Mouse (Mus musculus) liver, embryonic 11.5 days (tissue): ENCODE results near the gene Rpl22l1. TPM values are rescaled to one million over a fixed set of nuclear protein-coding genes. Genes with fewer than 3 reads are reported as not detected.
"Not testable (repeated sequence)": the region's sequence is repeated elsewhere in the genome, so short reads cannot be mapped to it uniquely, and the experiment has no call there.

ENCODE experiments used
- ATAC-seq: fragments of 200-750 bp; cut with Nextera tagmentation; replicated peaks from 2 replicates; pipeline ENCODE4 v1.8.0; 2017; ENCODE audit warnings: moderate number of reproducible peaks, mild to moderate bottlenecking, moderate TSS enrichment, moderate library complexity; ENCODE audit not compliant: low FRiP score
- DNase-seq: peaks from one replicate; pipeline ENCODE4 v3.0.0-alpha.2; 2017; ENCODE audit warnings: low spot score
- H3K27ac ChIP-seq: fragments of 300-500 bp; sonication (generic); 2 replicates; pipeline ENCODE4 v1.5.1; 2014; ENCODE audit warnings: mild to moderate bottlenecking, low read depth, low read length, control low read depth
- H3K27me3 ChIP-seq: fragments of 300-500 bp; sonication (generic); replicated peaks from 2 replicates; pipeline ENCODE4 v1.6.1; 2014; ENCODE audit warnings: low read length, mixed read lengths; ENCODE audit not compliant: control insufficient read depth, insufficient read depth
- H3K36me3 ChIP-seq: fragments of 300-500 bp; sonication (generic); 2 replicates; pipeline ENCODE4 v1.6.1; 2014; ENCODE audit warnings: mild to moderate bottlenecking, low read length, moderate library complexity, mixed read lengths; ENCODE audit not compliant: control insufficient read depth, insufficient read depth
- H3K4me1 ChIP-seq: fragments of 300-500 bp; sonication (generic); replicated peaks from 2 replicates; pipeline ENCODE4 v1.6.1; 2014; ENCODE audit warnings: low read length, mixed read lengths; ENCODE audit not compliant: control insufficient read depth, insufficient read depth
- H3K4me2 ChIP-seq: fragments of 300-500 bp; sonication (generic); 2 replicates; pipeline ENCODE4 v1.6.1; 2014; ENCODE audit warnings: mild to moderate bottlenecking, control low read depth, moderate library complexity
- H3K4me3 ChIP-seq: fragments of 300-500 bp; sonication (generic); 2 replicates; pipeline ENCODE4 v1.5.1; 2014; ENCODE audit warnings: low read depth, low read length, control low read depth
- H3K9ac ChIP-seq: fragments of 300-500 bp; sonication (generic); 2 replicates; pipeline ENCODE4 v1.6.1; 2014; ENCODE audit warnings: low read depth, low read length, control low read depth
- H3K9me3 ChIP-seq: fragments of 300-500 bp; sonication (generic); 2 replicates; pipeline ENCODE4 v1.6.1; 2016; ENCODE audit warnings: low read length, inconsistent platforms, mixed read lengths; ENCODE audit not compliant: control insufficient read depth
- WGBS: fragments of 180-500 bp; shearing (Covaris S2); extraction: QIAGEN DNeasy Blood & Tissue Kit; methylation state at CpG from one replicate; pipeline ENCODE4 v1.1.7; 2014; 5-methylcytosine and 5-hydroxymethylcytosine counted together
- polyA plus RNA-seq: library from polyadenylated mRNA; unstranded; fragments of >200 nt; fragmentation: Nextera tagmentation; extraction: Ambion mirVana; gene quantifications from 2 replicates; pipeline ENCODE4 v1.2.1, GENCODE M21; 2014

Rpl22l1 gene
- 555 and 586 TPM in 2 replicates for polyA plus RNA-seq

GRCm38 (mm10) chr3:28805301-28806097, at the start of gene Rpl22l1:
Rpl22l1 (plus strand) TSS chr3:28805436.
- Histone ChIP-seq H3K9ac (peak within 1 kb of the TSS; percentile 94), H3K4me1 (peaks cover 3% of the 10 kb centered on the region; the same call in 1 of the 2 replicates), H3K4me2 (peak within 1 kb of the TSS; percentile 80), H3K36me3 (peaks cover 6% of the 10 kb centered on the region; the same call in 1 of the 2 replicates), H3K27ac (peak within 1 kb of the TSS; percentile 85), H3K9me3 (no peaks in the 10 kb centered on the region), H3K27me3 (no peaks in the 10 kb centered on the region), H3K4me3 (peak within 1 kb of the TSS; percentile 84)
- DNase-seq (peak; percentile 96), ATAC-seq (peak; percentile 99)
- WGBS: under 1% methylated on average over 72 of the region's 72 CpGs

GRCm38 (mm10) chr3:28755477-28755876, 49.8 kb upstream of the Rpl22l1 start:
- 71% methylated on average over 7 of the region's 7 CpGs for WGBS
- Histone ChIP-seq H3K36me3 (no peaks in the 10 kb centered on the region), H3K9me3 (no peaks in the 10 kb centered on the region), H3K9ac (no peak overlapping the region), H3K4me2 (no peak overlapping the region), H3K4me3 (no peak overlapping the region), H3K4me1 (no peaks in the 10 kb centered on the region), H3K27ac (no peak overlapping the region), H3K27me3 (no peaks in the 10 kb centered on the region)
- ATAC-seq: no peak
- DNase-seq: no peak

DNA sequence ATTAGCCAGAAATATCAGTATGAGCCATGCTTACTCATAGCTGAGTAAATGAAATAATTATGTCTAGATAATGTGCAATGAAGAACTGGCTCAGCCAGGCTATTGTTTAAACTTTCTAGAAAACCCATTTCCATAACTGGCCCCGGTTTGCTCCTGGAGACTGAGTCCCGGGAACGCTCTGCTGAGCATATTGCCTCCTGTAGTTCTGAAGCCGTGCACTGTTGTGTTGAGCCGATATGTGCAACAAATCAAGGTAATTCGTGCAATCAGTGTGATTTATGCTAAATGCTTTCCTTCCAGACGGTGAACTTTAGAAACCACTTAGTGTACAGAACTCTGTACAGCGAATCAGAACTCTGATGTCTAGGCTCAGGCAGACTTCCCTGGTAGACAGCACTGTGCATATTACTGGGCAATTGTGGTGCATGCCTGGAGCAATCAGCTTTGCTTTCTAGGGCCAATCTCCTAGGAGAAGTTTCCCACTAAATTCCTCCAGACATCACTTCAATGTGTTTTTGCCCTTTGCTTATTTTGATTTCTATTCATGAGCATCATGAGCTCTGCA, 43.9 kb upstream of the Rpl22l1 start:
- Histone ChIP-seq H3K27ac (no peak overlapping the region), H3K27me3 (no peaks in the 10 kb centered on the region), H3K4me2 (no peak overlapping the region), H3K9me3 (no peaks in the 10 kb centered on the region), H3K4me3 (no peak overlapping the region), H3K4me1 (no peaks in the 10 kb centered on the region), H3K9ac (no peak overlapping the region), H3K36me3 (no peaks in the 10 kb centered on the region)
- WGBS: 85% methylated on average over 8 of the region's 8 CpGs
- no peak for DNase-seq
- no peak for ATAC-seq

DNA sequence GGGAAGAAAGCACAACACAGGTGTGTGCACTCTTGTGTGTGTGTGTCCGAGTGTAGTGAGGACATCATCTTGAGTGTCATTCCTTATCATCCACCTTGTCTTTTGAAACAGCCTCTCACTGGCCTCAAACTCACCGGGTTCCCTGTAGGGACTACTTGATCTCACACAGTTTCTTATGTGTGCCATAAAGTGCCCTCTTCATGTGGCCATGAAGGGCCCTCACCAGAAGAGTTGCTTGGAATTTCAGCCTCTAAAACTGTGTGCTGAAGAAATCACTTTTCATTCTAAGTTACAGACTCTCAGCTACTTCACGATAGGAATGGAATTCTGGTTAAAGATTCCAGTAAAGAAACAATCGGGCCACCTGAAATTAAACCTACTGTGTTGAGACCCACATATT, 38.3 kb upstream of the Rpl22l1 start:
- no peak overlapping the region for H3K4me3 ChIP-seq
- H3K9ac ChIP-seq: no peak overlapping the region
- no peak for ATAC-seq
- no peak overlapping the region for H3K27ac ChIP-seq
- no peaks in the 10 kb centered on the region for H3K9me3 ChIP-seq
- H3K27me3 ChIP-seq: no peaks in the 10 kb centered on the region
- DNase-seq: no peak
- H3K4me2 ChIP-seq: no peak overlapping the region
- H3K36me3 ChIP-seq: no peaks in the 10 kb centered on the region
- H3K4me1 ChIP-seq: no peaks in the 10 kb centered on the region
- WGBS: 87% methylated on average over 4 of the region's 4 CpGs

- DNase-seq: no peak
- Histone ChIP-seq H3K27ac (no peak overlapping the region), H3K9ac (no peak overlapping the region), H3K9me3 (no peaks in the 10 kb centered on the region), H3K4me2 (no peak overlapping the region), H3K27me3 (no peaks in the 10 kb centered on the region), H3K4me3 (no peak overlapping the region), H3K4me1 (no peaks in the 10 kb centered on the region), H3K36me3 (no peaks in the 10 kb centered on the region)
- WGBS: 79% methylated on average over 3 of the region's 3 CpGs
- ATAC-seq: no peak
Observed at GRCm38 (mm10) chr3:28768222-28768621, 37.0 kb upstream of the Rpl22l1 start.

DNA sequence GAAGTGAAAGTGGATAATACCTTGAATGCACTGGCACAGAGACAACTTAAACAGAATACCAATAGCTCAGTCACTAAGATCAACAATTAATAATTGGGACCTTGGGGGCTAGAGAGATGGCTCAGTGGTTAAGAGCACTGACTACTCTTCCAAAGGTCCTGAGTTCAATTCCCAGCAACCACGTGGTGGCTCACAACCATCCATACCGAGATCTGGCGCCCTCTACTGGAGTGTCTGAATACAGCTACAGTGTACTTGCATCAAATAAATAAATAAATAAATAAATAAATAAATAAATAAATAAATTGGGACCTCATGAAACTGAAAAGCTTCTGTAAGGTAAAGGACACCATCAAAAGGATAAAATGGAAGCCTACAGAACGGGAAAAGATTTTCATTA, 32.3 kb upstream of the Rpl22l1 start:
- H3K4me3 ChIP-seq, H3K9ac ChIP-seq, H3K4me2 ChIP-seq, DNase-seq, H3K9me3 ChIP-seq, H3K27ac ChIP-seq, H3K36me3 ChIP-seq, H3K27me3 ChIP-seq, ATAC-seq: not testable (repeated sequence)
- H3K4me1 ChIP-seq: peaks cover 26% of the 10 kb centered on the region
- WGBS: 61% methylated on average over 4 of the region's 4 CpGs

GRCm38 (mm10) chr3:28775361-28775760, 29.9 kb upstream of the Rpl22l1 start:
- H3K4me3 ChIP-seq: peak overlapping the region; percentile 26; the same call in 1 of the 2 replicates
- peaks cover 26% of the 10 kb centered on the region for H3K4me1 ChIP-seq
- H3K9ac ChIP-seq: peak overlapping the region; percentile 47
- peak overlapping the region; percentile 98 for H3K27ac ChIP-seq
- H3K36me3 ChIP-seq: no peaks in the 10 kb centered on the region
- H3K4me2 ChIP-seq: peak overlapping the region; percentile 68
- no peaks in the 10 kb centered on the region for H3K27me3 ChIP-seq
- 45% methylated on average over 7 of the region's 7 CpGs for WGBS
- H3K9me3 ChIP-seq: no peaks in the 10 kb centered on the region
- DNase-seq (no peak), ATAC-seq (peak; percentile 78)

DNA sequence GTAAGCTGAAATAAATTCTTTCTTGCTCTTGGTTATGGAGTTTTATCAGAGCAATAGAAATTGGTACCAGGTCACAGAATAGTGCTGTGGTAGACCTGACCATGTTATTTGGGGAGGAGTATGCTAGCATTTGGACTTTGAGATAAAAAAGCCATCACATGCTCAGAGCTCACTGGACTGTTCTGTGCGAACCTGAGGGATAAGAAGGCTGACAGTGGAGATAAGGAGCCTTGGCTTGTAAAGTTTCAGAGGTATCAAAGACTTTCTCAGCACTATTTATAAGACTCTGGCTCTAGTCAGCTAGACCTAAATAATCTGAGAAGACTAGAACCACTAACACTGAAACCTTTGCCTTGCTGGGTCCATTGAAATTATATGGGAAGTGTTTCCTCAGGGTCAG, 29.3 kb upstream of the Rpl22l1 start:
- DNase-seq (no peak), ATAC-seq (peak; percentile 91)
- Histone ChIP-seq H3K4me1 (peaks cover 28% of the 10 kb centered on the region), H3K9ac (peak overlapping the region; percentile 47), H3K27me3 (no peaks in the 10 kb centered on the region), H3K27ac (peak overlapping the region; percentile 98), H3K4me3 (peak overlapping the region; percentile 26; the same call in 1 of the 2 replicates), H3K36me3 (no peaks in the 10 kb centered on the region), H3K9me3 (no peaks in the 10 kb centered on the region), H3K4me2 (peak overlapping the region; percentile 68)
- 38% methylated on average over 1 of the region's 1 CpGs for WGBS
